Mouse (Mus musculus): ENCODE measurements at regions not wholly inside any gene's neighbourhood (a gene's known extent, or its start where the extent isn't known, plus 50 kb on each side); places are given as distances from the start of the nearest gene placed in this dataset.

DNA sequence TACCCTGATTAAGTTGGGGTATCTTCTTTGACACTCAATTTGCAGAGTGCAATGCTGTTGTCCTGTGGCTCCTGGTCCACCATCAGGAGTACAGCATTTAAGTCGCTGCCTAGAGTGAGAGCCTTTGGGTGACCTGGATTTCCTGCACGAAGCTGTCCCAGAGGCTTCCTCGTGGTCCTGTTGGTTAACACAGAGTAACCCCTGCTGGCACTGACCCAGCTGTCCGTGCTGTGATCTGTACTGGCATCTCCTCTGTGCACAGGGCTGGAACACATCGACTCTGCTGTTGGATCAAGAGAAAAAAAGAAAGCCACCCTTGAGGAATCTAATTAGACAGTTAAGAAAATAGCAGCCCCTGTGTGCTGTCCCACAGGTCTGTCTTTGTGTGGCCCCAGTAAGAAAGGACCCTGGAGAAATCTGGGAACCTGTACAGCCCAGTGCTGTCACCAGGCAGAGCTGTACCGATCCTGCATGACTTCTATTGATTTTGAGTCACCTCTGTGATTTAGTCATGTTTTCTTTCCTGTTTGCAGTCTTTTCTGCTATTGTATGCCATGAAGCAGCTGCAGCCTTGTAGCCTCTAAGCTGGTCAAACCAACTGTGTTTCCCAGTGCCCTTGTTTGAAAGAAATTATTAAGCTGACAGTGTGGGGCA, 63.3 kb upstream of the Shh start:
- Histone ChIP-seq H3K9ac (ENCODE audit: control insufficient read depth, low read depth, low read length, poor library complexity, severe bottlenecking) (no peak overlapping the region), H3K36me3 (ENCODE audit: control insufficient read depth in 1 of 2, insufficient read depth in 2 of 2, low read length in 2 of 2) (no peaks in the 10 kb centered on the region)

GRCm38 (mm10) chr5:28526435-28526834, 59.4 kb upstream of the Shh start:
- H3K9me3 ChIP-seq (replicated peaks; ENCODE audit: insufficient read depth, low read length), result no peaks in the 10 kb centered on the region
- no peak overlapping the region for H3K9ac ChIP-seq (ENCODE audit: control insufficient read depth, low read depth, low read length, poor library complexity, severe bottlenecking)
- TF ChIP-seq MAZ (IDR thresholded peaks at IDR 0.05; ENCODE audit: low read depth, low read length) (no peak), JUND (IDR thresholded peaks at IDR 0.05; ENCODE audit: low read depth, low read length) (no peak), EP300 (IDR thresholded peaks at IDR 0.05; ENCODE audit: low read depth in 1 of 2, low read length in 2 of 2) (no peak), SIN3A (IDR thresholded peaks at IDR 0.05; ENCODE audit: low read length) (no peak), MAX (IDR thresholded peaks at IDR 0.05; ENCODE audit: low read length) (no peak), MYB (IDR thresholded peaks at IDR 0.05; ENCODE audit: low read depth, low read length) (no peak), ETS1 (IDR thresholded peaks at IDR 0.05; ENCODE audit: low read depth, low read length) (no peak), RAD21 (IDR thresholded peaks at IDR 0.05; ENCODE audit: low read depth, low read length) (no peak), GABPA (IDR thresholded peaks at IDR 0.05; ENCODE audit: low read depth, low read length) (no peak), NRF1 (IDR thresholded peaks at IDR 0.05; ENCODE audit: insufficient read depth, low read depth, low read length, poor library complexity, severe bottlenecking) (no peak), ZC3H11A (IDR thresholded peaks at IDR 0.05; ENCODE audit: low read depth, low read length) (no peak), E2F4 (IDR thresholded peaks at IDR 0.05; ENCODE audit: borderline replicate concordance, low read depth, low read length) (no peak), ZMIZ1 (IDR thresholded peaks at IDR 0.05; ENCODE audit: low read depth, low read length) (no peak), CHD1 (IDR thresholded peaks at IDR 0.05; ENCODE audit: low read depth, low read length) (no peak)
- no peaks in the 10 kb centered on the region for H3K79me2 ChIP-seq (ENCODE audit: control insufficient read depth, insufficient read depth, low read length, poor library complexity)
- H3K36me3 ChIP-seq (ENCODE audit: control insufficient read depth in 1 of 2, insufficient read depth in 2 of 2, low read length in 2 of 2), result no peaks in the 10 kb centered on the region
- no peaks in the 10 kb centered on the region for H3K27me3 ChIP-seq (ENCODE audit: control insufficient read depth in 1 of 2, insufficient read depth in 2 of 2, low read length in 2 of 2)
- no peak overlapping the region for H3K27ac ChIP-seq (ENCODE audit: control insufficient read depth, low read depth, low read length)
- H3K4me3 ChIP-seq (ENCODE audit: control insufficient read depth in 1 of 2, insufficient read depth in 1 of 2, low read depth in 2 of 2, low read length in 2 of 2), result no peak overlapping the region
- H3K4me1 ChIP-seq (ENCODE audit: control insufficient read depth in 1 of 2, insufficient read depth in 2 of 2, low read length in 2 of 2), result no peaks in the 10 kb centered on the region
- no peak for DNase-seq (ENCODE audit: low read depth, low spot score)

More for the DNA sequence above, 63.3 kb upstream of the Shh start:
- no peaks in the 10 kb centered on the region for H3K9me3 ChIP-seq (replicated peaks; ENCODE audit: insufficient read depth, low read length)
- DNase-seq (ENCODE audit: low read depth, low spot score), result no peak
- no peak overlapping the region for H3K4me3 ChIP-seq (ENCODE audit: control insufficient read depth in 1 of 2, insufficient read depth in 1 of 2, low read depth in 2 of 2, low read length in 2 of 2)
- H3K79me2 ChIP-seq (ENCODE audit: control insufficient read depth, insufficient read depth, low read length, poor library complexity), result no peaks in the 10 kb centered on the region
- H3K27ac ChIP-seq (ENCODE audit: control insufficient read depth, low read depth, low read length), result no peak overlapping the region
- no peaks in the 10 kb centered on the region for H3K4me1 ChIP-seq (ENCODE audit: control insufficient read depth in 1 of 2, insufficient read depth in 2 of 2, low read length in 2 of 2)
- H3K27me3 ChIP-seq (ENCODE audit: control insufficient read depth in 1 of 2, insufficient read depth in 2 of 2, low read length in 2 of 2), result no peaks in the 10 kb centered on the region
- TF ChIP-seq MAZ (IDR thresholded peaks at IDR 0.05; ENCODE audit: low read depth, low read length) (no peak), ETS1 (IDR thresholded peaks at IDR 0.05; ENCODE audit: low read depth, low read length) (no peak)

Data from MEL (cell line).